Mouse (Mus musculus): Measurements from ENCODE around the gene Hdac7. TPM values are rescaled to one million over a fixed set of nuclear protein-coding genes. Genes with fewer than 3 reads are reported as not detected.

Hdac7 gene
- total and polyA plus RNA-seq, 3 experiments: 19.8 to 55.2 (median 21.7) TPM

DNA sequence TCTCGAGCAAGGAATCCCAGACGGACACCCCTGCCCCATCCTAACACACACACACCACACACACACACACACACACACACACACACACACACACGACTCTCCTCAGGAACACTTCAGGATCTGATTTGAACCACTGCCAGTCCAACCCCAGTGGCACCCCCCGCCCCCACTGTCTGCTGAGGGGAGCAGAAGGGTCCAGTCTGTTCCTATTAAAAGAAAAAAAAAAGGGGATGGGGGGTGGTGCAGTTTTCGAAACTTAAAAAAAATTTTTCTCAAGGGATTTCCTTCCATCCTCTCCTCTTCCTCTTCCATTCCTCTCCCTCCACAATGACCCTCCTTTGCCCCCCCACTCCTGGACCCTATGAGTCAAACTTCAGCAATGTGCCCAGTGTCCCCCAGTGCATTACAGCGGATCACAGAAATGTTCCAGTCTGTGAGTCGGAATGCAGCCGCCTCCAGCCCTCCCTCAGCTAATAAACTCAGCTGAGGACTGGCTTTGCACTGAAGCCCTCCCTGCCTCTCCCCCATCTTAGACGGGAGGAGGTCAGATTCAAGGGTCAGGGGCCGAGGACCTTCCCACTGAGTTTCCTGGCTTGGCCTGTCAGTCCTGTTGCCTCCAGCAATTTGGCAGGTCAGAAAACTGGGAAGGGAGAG, 12.2 kb downstream of the Hdac7 start:
- Histone ChIP-seq H3K79me2 (replicated peaks; ENCODE audit: control insufficient read depth, extremely low read depth, insufficient read depth, poor library complexity, severe bottlenecking) (peaks cover 34% of the 10 kb centered on the region), H3K4me1 (ENCODE audit: control insufficient read depth in 1 of 2, insufficient read depth in 2 of 2) (peaks cover 30 to 50% of the 10 kb centered on the region in 2 experiments), H3K27ac (ENCODE audit: insufficient read depth, low read depth) (peak overlapping the region; percentile 51), H3K9ac (ENCODE audit: insufficient read depth, low read depth) (peak overlapping the region; percentile 84), H3K4me3 (replicated peaks in 1 of 3; ENCODE audit: low read depth in 2 of 3, low read length in 2 of 3, poor library complexity in 1 of 3) (peak overlapping the region; percentile 65 to 92 (median 68)), H3K27me3 (replicated peaks) (peaks cover 3% of the 10 kb centered on the region), H3K36me3 (replicated peaks in 1 of 2; ENCODE audit: control insufficient read depth in 1 of 2, insufficient read depth in 1 of 2, low read length in 1 of 2) (no peaks in the 10 kb centered on the region), H3K4me2 (ENCODE audit: insufficient read depth, low read depth, poor library complexity, severe bottlenecking) (peak overlapping the region; percentile 44), H3K9me3 (replicated peaks; ENCODE audit: low read length) (no peaks in the 10 kb centered on the region)
- in situ Hi-C loops (cut with MboI; ENCODE audit: low pct_ligation_motif_present, low pct_unique_long_range_greater_than_20kb, low sequenced_read_pairs): loop anchor here (25.0 kb wide), 1 partner anchor 370 kb away; no protein-coding TSS in a partner anchor
- TF ChIP-seq USF2 (conservative IDR thresholded peaks at IDR 0.05; ENCODE audit: low read depth, low read length) (no peak), TCF12 (IDR thresholded peaks at IDR 0.05; ENCODE audit: low read depth, low read length) (no peak), ETS1 (conservative IDR thresholded peaks at IDR 0.05; ENCODE audit: low read depth, low read length) (no peak), MXI1 (IDR thresholded peaks at IDR 0.05; ENCODE audit: low read depth, low read length) (no peak), CTCF (conservative IDR thresholded peaks at IDR 0.05 in 1 of 2, IDR thresholded peaks at IDR 0.05 in 1 of 2; ENCODE audit: low read depth in 2 of 2, low read length in 2 of 2) (no peak), USF1 (IDR thresholded peaks at IDR 0.05; ENCODE audit: low read depth, low read length) (no peak), POLR2A (IDR thresholded peaks at IDR 0.05; ENCODE audit: low read depth, low read length) (no peak), CHD1 (IDR thresholded peaks at IDR 0.05; ENCODE audit: low read depth, low read length) (no peak), ZKSCAN1 (IDR thresholded peaks at IDR 0.05; ENCODE audit: borderline replicate concordance, low read depth, low read length) (no peak), RCOR1 (conservative IDR thresholded peaks at IDR 0.05; ENCODE audit: low read depth, low read length) (no peak), E2F4 (IDR thresholded peaks at IDR 0.05; ENCODE audit: insufficient replicate concordance, low read depth, low read length) (no peak), GABPA (IDR thresholded peaks at IDR 0.05; ENCODE audit: insufficient replicate concordance, low read depth, low read length) (no peak), POLR2AphosphoS2 (IDR thresholded peaks at IDR 0.05; ENCODE audit: low read depth, low read length) (no peak), ZNF384 (IDR thresholded peaks at IDR 0.05; ENCODE audit: low read depth, low read length) (no peak), KAT2A (IDR thresholded peaks at IDR 0.05; ENCODE audit: insufficient replicate concordance, low read length) (no peak), MAX (IDR thresholded peaks at IDR 0.05; ENCODE audit: low read length) (no peak)
- DNase-seq (ENCODE audit: extremely low read depth): no peak
- dilution Hi-C loops (cut with MboI; ENCODE audit: extremely low pct_ligation_motif_present, extremely low pct_unique_long_range_greater_than_20kb, low sequenced_read_pairs): no loop called here

DNA sequence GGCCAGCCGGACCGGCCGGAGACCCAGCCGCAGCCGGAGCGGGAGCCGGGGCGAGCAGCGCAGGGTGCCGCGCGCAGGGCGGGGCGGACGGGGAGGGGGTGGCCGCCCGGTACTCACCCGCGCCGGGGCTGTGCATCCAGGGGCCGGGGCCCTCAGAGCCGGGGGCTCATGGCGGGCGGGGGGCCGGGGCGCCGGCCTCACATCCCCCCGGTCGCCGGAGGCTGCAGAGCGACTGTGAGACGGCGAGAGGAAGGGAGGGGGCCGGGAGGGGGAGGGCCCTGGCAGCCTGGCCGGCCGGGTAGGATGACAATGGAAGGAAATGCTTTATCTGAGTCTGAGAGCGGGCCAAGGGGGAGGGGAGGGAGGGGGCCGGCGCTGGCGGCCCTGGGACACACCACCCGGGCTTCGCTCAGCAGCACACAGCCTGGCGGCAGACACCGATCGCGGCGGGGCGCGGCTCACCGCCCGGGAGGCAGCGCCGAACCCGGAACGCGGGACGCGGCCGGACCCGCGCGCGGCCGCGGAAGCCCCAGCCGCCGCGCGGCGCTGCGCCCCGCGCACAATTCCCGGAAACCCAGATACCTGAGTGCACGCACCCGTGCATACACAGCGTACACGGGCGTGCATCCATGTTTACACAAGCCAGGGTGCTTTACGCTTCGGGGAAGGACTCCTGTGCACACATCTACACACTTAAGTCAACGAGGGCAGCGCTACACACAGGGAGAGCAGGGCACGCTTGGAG, 12.9 kb downstream of the Hdac7 start:
- dilution Hi-C loops (cut with MboI; ENCODE audit: extremely low pct_ligation_motif_present, extremely low pct_unique_long_range_greater_than_20kb, low sequenced_read_pairs): no loop called here
- Histone ChIP-seq H3K9me3 (replicated peaks; ENCODE audit: low read length) (no peaks in the 10 kb centered on the region), H3K9ac (ENCODE audit: insufficient read depth, low read depth) (peak overlapping the region; percentile 84), H3K4me3 (replicated peaks in 1 of 3; ENCODE audit: low read depth in 2 of 3, low read length in 2 of 3, poor library complexity in 1 of 3) (peak overlapping the region; percentile 65 to 92 (median 68)), H3K27me3 (replicated peaks) (peaks cover 3% of the 10 kb centered on the region), H3K36me3 (replicated peaks in 1 of 2; ENCODE audit: control insufficient read depth in 1 of 2, insufficient read depth in 1 of 2, low read length in 1 of 2) (no peaks in the 10 kb centered on the region), H3K27ac (ENCODE audit: insufficient read depth, low read depth) (peak overlapping the region; percentile 51), H3K4me1 (ENCODE audit: control insufficient read depth in 1 of 2, insufficient read depth in 2 of 2) (peaks cover 30 to 50% of the 10 kb centered on the region in 2 experiments), H3K79me2 (replicated peaks; ENCODE audit: control insufficient read depth, extremely low read depth, insufficient read depth, poor library complexity, severe bottlenecking) (peaks cover 39% of the 10 kb centered on the region), H3K4me2 (ENCODE audit: insufficient read depth, low read depth, poor library complexity, severe bottlenecking) (peak overlapping the region; percentile 44)
- in situ Hi-C loops (cut with MboI; ENCODE audit: low pct_ligation_motif_present, low pct_unique_long_range_greater_than_20kb, low sequenced_read_pairs): loop anchor here (25.0 kb wide), 1 partner anchor 369 kb away; no protein-coding TSS in a partner anchor
- peak; percentile 75 for DNase-seq (ENCODE audit: extremely low read depth)
- TF ChIP-seq SMC3 (IDR thresholded peaks at IDR 0.05; ENCODE audit: low read depth, low read length) (no peak), KAT2A (IDR thresholded peaks at IDR 0.05; ENCODE audit: insufficient replicate concordance, low read length) (no peak), NRF1 (IDR thresholded peaks at IDR 0.05; ENCODE audit: low read depth, low read length) (0 out of 2 replicates have a peak, but pooled peaks have one; percentile 37), MAFK (IDR thresholded peaks at IDR 0.05; ENCODE audit: insufficient replicate concordance, low read length) (no peak), SIN3A (IDR thresholded peaks at IDR 0.05; ENCODE audit: low read length) (no peak), EP300 (IDR thresholded peaks at IDR 0.05; ENCODE audit: low read length) (no peak), ZMIZ1 (IDR thresholded peaks at IDR 0.05; ENCODE audit: low read depth, low read length) (no peak), GABPA (IDR thresholded peaks at IDR 0.05; ENCODE audit: insufficient replicate concordance, low read depth, low read length) (no peak), RCOR1 (conservative IDR thresholded peaks at IDR 0.05; ENCODE audit: low read depth, low read length) (no peak), ETS1 (conservative IDR thresholded peaks at IDR 0.05; ENCODE audit: low read depth, low read length) (no peak), POLR2AphosphoS2 (IDR thresholded peaks at IDR 0.05; ENCODE audit: low read depth, low read length) (no peak), JUND (conservative IDR thresholded peaks at IDR 0.05; ENCODE audit: low read depth, low read length) (no peak), E2F4 (IDR thresholded peaks at IDR 0.05; ENCODE audit: insufficient replicate concordance, low read depth, low read length) (no peak), RAD21 (IDR thresholded peaks at IDR 0.05; ENCODE audit: low read depth, low read length) (no peak), MEF2A (IDR thresholded peaks at IDR 0.05; ENCODE audit: borderline replicate concordance, low read depth, low read length) (no peak), CHD2 (IDR thresholded peaks at IDR 0.05; ENCODE audit: low read length) (peak; percentile 62), ZNF384 (IDR thresholded peaks at IDR 0.05; ENCODE audit: low read depth, low read length) (no peak), POLR2A (IDR thresholded peaks at IDR 0.05; ENCODE audit: low read depth, low read length) (peak; percentile 53), MXI1 (IDR thresholded peaks at IDR 0.05; ENCODE audit: low read depth, low read length) (no peak; the same call in 1 of the 2 replicates), PAX5 (IDR thresholded peaks at IDR 0.05; ENCODE audit: low read length) (no peak), CHD1 (IDR thresholded peaks at IDR 0.05; ENCODE audit: low read depth, low read length) (no peak), ELF1 (IDR thresholded peaks at IDR 0.05; ENCODE audit: low read depth, low read length) (peak; percentile 60)

Data from CH12.LX (cell line).